Mouse (Mus musculus) liver, postnatal 0 days (tissue): Measurements from ENCODE around the gene Axl. TPM values are rescaled to one million over a fixed set of nuclear protein-coding genes. Genes with fewer than 3 reads are reported as not detected.

Experiments used
- ATAC-seq: fragments of 200-750 bp; cut with Nextera tagmentation; 2 replicates; pipeline ENCODE4 v1.8.0; 2017; ENCODE audit warnings: mild to moderate bottlenecking, moderate library complexity
- DNase-seq: peaks from one replicate; pipeline ENCODE4 v3.0.0-alpha.2; 2016
- H3K27ac ChIP-seq: fragments of 300-500 bp; sonication (generic); 2 replicates; pipeline ENCODE4 v1.5.1; 2014; ENCODE audit warnings: antibody characterized with exemption, moderate library complexity, mild to moderate bottlenecking, low read depth
- H3K27me3 ChIP-seq: fragments of 300-500 bp; sonication (generic); 2 replicates; pipeline ENCODE4 v1.6.1; 2014; ENCODE audit warnings: low read length, control low read depth, mixed read lengths; ENCODE audit not compliant: insufficient read depth
- H3K36me3 ChIP-seq: fragments of 300-500 bp; sonication (generic); replicated peaks from 2 replicates; pipeline ENCODE4 v1.6.1; 2014; ENCODE audit warnings: mild to moderate bottlenecking, control low read depth, low read length, moderate library complexity, mixed read lengths; ENCODE audit not compliant: insufficient read depth
- H3K4me1 ChIP-seq: fragments of 300-500 bp; sonication (generic); 2 replicates; pipeline ENCODE4 v1.6.1; 2014; ENCODE audit warnings: antibody characterized with exemption, mild to moderate bottlenecking, control low read depth; ENCODE audit not compliant: insufficient read depth
- H3K4me2 ChIP-seq: fragments of 300-500 bp; sonication (generic); 2 replicates; pipeline ENCODE4 v1.6.1; 2014; ENCODE audit warnings: low read depth, mild to moderate bottlenecking, low read length, moderate library complexity, mixed read lengths
- H3K4me3 ChIP-seq: fragments of 300-500 bp; sonication (generic); 2 replicates; pipeline ENCODE4 v1.5.1; 2014; ENCODE audit warnings: low read depth, low read length
- H3K9ac ChIP-seq: fragments of 300-500 bp; sonication (generic); replicated peaks from 2 replicates; pipeline ENCODE4 v1.6.1; 2014; ENCODE audit warnings: mild to moderate bottlenecking, moderate library complexity
- H3K9me3 ChIP-seq: fragments of 300-500 bp; sonication (generic); 2 replicates; pipeline ENCODE4 v1.6.1; 2016; ENCODE audit warnings: mild to moderate bottlenecking, control low read depth, low read length, mixed read lengths
- CTCF ChIP-seq: sonication (generic); IDR thresholded peaks from 2 replicates; pipeline ENCODE4 v1.5.1; 2016; ENCODE audit warnings: antibody characterized with exemption, low read depth
- EP300 ChIP-seq: IDR thresholded peaks from 2 replicates; pipeline ENCODE4 v1.6.1; 2016; ENCODE audit warnings: antibody characterized with exemption, low read depth, mild to moderate bottlenecking
- WGBS: fragments of 180-500 bp; shearing (Covaris S2); extraction: QIAGEN DNeasy Blood & Tissue Kit; methylation state at CpG from one replicate; pipeline ENCODE4 v1.1.7; 2014; ENCODE audit not compliant: insufficient replicate concordance; 5-methylcytosine and 5-hydroxymethylcytosine counted together
- polyA plus RNA-seq: library from polyadenylated mRNA; unstranded; fragments of >200 nt; fragmentation: Nextera tagmentation; extraction: Ambion mirVana; gene quantifications from 2 replicates; pipeline ENCODE4 v1.2.1, GENCODE M21; 2015

The Axl gene
- polyA plus RNA-seq, 1 experiment from 2014 or later: 26.6 TPM

- Histone ChIP-seq H3K4me1 (peaks cover 4% of the 10 kb centered on the region), H3K4me2 (no peak overlapping the region), H3K27me3 (peaks cover 16% of the 10 kb centered on the region), H3K9me3 (no peaks in the 10 kb centered on the region), H3K36me3 (no peaks in the 10 kb centered on the region), H3K9ac (no peak overlapping the region), H3K27ac (no peak overlapping the region), H3K4me3 (no peak overlapping the region)
- 74% methylated on average over 2 of the region's 2 CpGs for WGBS
- no peak for TF ChIP-seq CTCF
- TF ChIP-seq EP300: no peak
- ATAC-seq (no peak), DNase-seq (no peak)
Measured at GRCm38 (mm10) chr7:25811716-25812115, 23.2 kb upstream of the Axl start.

DNA sequence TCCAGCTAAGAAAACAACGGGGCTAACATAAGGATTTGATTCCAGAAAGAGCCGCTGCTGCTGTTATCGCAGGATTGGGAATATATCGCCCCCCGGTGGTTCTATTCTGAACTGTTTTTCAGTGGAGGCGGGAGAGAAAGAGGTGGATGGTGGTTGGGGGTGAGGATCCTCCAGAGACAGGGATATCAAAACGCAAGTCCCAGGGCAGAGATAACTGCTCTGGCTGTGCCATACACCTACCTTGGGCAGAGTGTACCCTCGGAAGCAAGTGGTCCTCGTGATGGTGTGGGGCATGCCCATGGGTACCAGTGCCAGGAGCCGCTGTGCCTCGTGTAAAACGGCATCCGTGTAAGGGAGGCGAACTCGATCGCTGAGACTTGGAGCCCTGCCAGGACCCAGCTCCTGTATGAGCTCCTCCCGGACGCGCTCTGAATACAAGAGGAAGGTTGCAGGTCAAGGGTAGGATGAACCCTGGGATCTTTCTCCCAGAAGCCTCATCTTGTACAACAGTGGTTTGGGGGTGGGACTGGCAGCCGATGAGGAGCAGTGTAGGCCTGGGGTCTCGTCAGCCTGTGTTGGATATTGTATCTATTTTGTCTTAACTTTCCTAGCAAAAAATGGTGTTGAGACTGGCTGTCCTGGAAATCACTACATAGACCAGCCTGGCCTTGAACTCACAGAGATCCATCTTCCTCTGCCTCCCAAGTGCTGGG lies 17.3 kb upstream of the Axl start:
- no peak overlapping the region for H3K4me3 ChIP-seq
- ATAC-seq: peak; percentile 53
- H3K27ac ChIP-seq: no peak overlapping the region
- peaks cover 3% of the 10 kb centered on the region; the same call in 1 of the 2 replicates for H3K4me1 ChIP-seq
- no peak for TF ChIP-seq EP300
- TF ChIP-seq CTCF: peak; percentile 80
- no peak overlapping the region for H3K9ac ChIP-seq
- no peaks in the 10 kb centered on the region for H3K27me3 ChIP-seq
- H3K4me2 ChIP-seq: no peak overlapping the region
- WGBS: 28% methylated on average over 21 of the region's 21 CpGs
- peak; percentile 75 for DNase-seq
- H3K36me3 ChIP-seq: no peaks in the 10 kb centered on the region
- no peaks in the 10 kb centered on the region for H3K9me3 ChIP-seq

DNA sequence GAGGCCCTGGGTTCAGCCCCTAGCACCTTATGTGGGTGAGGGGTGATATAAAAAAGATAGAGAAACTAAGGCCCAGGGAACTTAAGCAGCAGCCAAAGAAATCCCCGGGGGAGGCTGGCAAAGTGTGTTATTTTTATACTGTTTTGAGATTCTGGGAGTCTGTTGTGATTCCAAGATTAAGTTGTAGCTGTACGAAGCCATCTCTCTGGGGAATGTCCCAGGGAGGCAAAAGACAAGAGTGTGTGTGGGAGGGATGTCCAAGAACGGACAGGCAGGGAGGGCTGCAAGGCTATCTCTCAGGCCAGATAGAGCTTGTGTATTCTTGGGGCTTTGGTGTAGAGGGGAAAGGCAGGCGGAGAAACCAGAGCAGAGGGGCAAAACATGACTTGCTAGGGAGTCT lies 16.3 kb upstream of the Axl start:
- TF ChIP-seq CTCF (no peak), EP300 (no peak)
- Histone ChIP-seq H3K4me2 (no peak overlapping the region), H3K27ac (no peak overlapping the region), H3K4me3 (no peak overlapping the region), H3K36me3 (no peaks in the 10 kb centered on the region), H3K4me1 (peaks cover 3% of the 10 kb centered on the region; the same call in 1 of the 2 replicates), H3K9me3 (no peaks in the 10 kb centered on the region), H3K9ac (no peak overlapping the region), H3K27me3 (no peaks in the 10 kb centered on the region)
- no peak for ATAC-seq
- DNase-seq: no peak
- WGBS: 70% methylated on average over 4 of the region's 4 CpGs

GRCm38 (mm10) chr7:25803460-25803859 lies 15.0 kb upstream of the Axl start:
- WGBS: 82% methylated on average over 13 of the region's 13 CpGs
- H3K4me1 ChIP-seq: peaks cover 3% of the 10 kb centered on the region; the same call in 1 of the 2 replicates
- H3K4me2 ChIP-seq: no peak overlapping the region
- H3K27me3 ChIP-seq: no peaks in the 10 kb centered on the region
- no peak overlapping the region for H3K9ac ChIP-seq
- TF ChIP-seq EP300 (no peak), CTCF (no peak)
- no peak overlapping the region for H3K27ac ChIP-seq
- H3K4me3 ChIP-seq: no peak overlapping the region
- no peak for ATAC-seq
- DNase-seq: no peak
- no peaks in the 10 kb centered on the region for H3K36me3 ChIP-seq
- no peaks in the 10 kb centered on the region; the same call in 1 of the 2 replicates for H3K9me3 ChIP-seq

GRCm38 (mm10) chr7:25802241-25803125 lies 14.0 kb upstream of the Axl start:
- peak; percentile 49 for ATAC-seq
- no peak overlapping the region for H3K4me3 ChIP-seq

GRCm38 (mm10) chr7:25801031-25801430 lies 12.5 kb upstream of the Axl start:
- 74% methylated on average over 6 of the region's 6 CpGs for WGBS
- peaks cover 2% of the 10 kb centered on the region; the same call in 1 of the 2 replicates for H3K9me3 ChIP-seq
- no peak overlapping the region for H3K4me2 ChIP-seq
- DNase-seq (no peak), ATAC-seq (no peak)
- H3K4me1 ChIP-seq: peaks cover 3% of the 10 kb centered on the region; the same call in 1 of the 2 replicates
- no peak overlapping the region for H3K27ac ChIP-seq
- TF ChIP-seq CTCF: no peak
- no peak for TF ChIP-seq EP300
- no peak overlapping the region for H3K4me3 ChIP-seq
- H3K9ac ChIP-seq: no peak overlapping the region
- no peaks in the 10 kb centered on the region for H3K27me3 ChIP-seq
- H3K36me3 ChIP-seq: no peaks in the 10 kb centered on the region

More at GRCm38 (mm10) chr7:25802241-25803125, 14.0 kb upstream of the Axl start:
- 35% methylated on average over 24 of the region's 24 CpGs for WGBS
- H3K4me1 ChIP-seq: peaks cover 3% of the 10 kb centered on the region; the same call in 1 of the 2 replicates
- H3K36me3 ChIP-seq: no peaks in the 10 kb centered on the region
- TF ChIP-seq EP300 (no peak), CTCF (no peak)
- peak overlapping the region; percentile 44; the same call in 1 of the 2 replicates for H3K27ac ChIP-seq
- H3K27me3 ChIP-seq: no peaks in the 10 kb centered on the region
- DNase-seq: peak; percentile 63
- H3K4me2 ChIP-seq: 0 out of 2 replicates have a peak overlapping the region, but pooled peaks have one; percentile 32
- H3K9ac ChIP-seq: no peak overlapping the region
- peaks cover 2% of the 10 kb centered on the region; the same call in 1 of the 2 replicates for H3K9me3 ChIP-seq
